Mouse (Mus musculus): ENCODE data around the gene Mrps21.

DNA sequence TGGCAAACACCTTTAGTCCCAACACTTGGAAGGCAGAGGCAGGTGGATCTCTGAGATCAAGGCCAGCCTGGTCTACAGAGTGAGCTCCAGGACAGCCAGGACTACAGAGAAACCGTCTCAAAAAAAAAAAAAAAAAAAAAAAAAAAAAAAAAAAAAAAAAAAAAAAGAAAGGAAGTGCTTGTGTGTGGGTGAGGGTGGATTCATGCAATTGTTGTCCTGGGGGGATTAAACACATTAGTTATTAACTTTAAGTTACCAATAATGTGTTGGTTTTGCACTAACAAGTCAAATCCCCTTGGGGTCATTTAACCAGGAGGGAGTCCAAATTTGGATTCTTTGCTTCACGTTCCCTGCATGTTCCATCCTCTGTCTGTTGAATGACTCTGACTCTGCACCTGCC, 45.0 kb downstream of the Mrps21 start:
- no peak for TF ChIP-seq CTCF (IDR thresholded peaks at IDR 0.05; ENCODE audit: low read depth, low read length)
- no peak for TF ChIP-seq POLR2A (IDR thresholded peaks at IDR 0.05; ENCODE audit: insufficient read depth, low read length)

All from ES-Bruce4 (cell line).